Mouse (Mus musculus): ENCODE measurements around the gene B3gntl1. TPM values are rescaled to one million over a fixed set of nuclear protein-coding genes. Genes with fewer than 3 reads are reported as not detected.
A peak's percentile ranks its signal among the peaks of the same experiment; 100 is the strongest.

The B3gntl1 gene
- polyA plus RNA-seq, 1 experiment from 2014 or later = 6.8 TPM

GRCm38 (mm10) chr11:121709278-121709677 is 36.3 kb upstream of the B3gntl1 start:
- Histone ChIP-seq H3K9me3 (ENCODE audit: control insufficient read depth, low read length) (no peaks in the 10 kb centered on the region), H3K9ac (ENCODE audit: low read length) (no peak overlapping the region), H3K4me2 (ENCODE audit: low read depth, severe bottlenecking) (no peak overlapping the region), H3K36me3 (ENCODE audit: control insufficient read depth, insufficient read depth, low read length) (no peaks in the 10 kb centered on the region), H3K27me3 (ENCODE audit: control insufficient read depth, insufficient read depth, low read length) (peaks cover 3% of the 10 kb centered on the region), H3K27ac (replicated peaks; ENCODE audit: low read depth, low read length) (no peak overlapping the region), H3K4me1 (ENCODE audit: control insufficient read depth, insufficient read depth, low read length) (peaks cover 3% of the 10 kb centered on the region; the same call in 1 of the 2 replicates), H3K4me3 (ENCODE audit: low read depth, low read length) (no peak overlapping the region)
- WGBS = 66% methylated on average over 4 of the region's 4 CpGs
- ATAC-seq (ENCODE audit: insufficient number of reproducible peaks, low FRiP score, low TSS enrichment, low read depth) (no peak), DNase-seq (ENCODE audit: low spot score) (no peak)

GRCm38 (mm10) chr11:121706521-121707005 is 33.6 kb upstream of the B3gntl1 start:
- DNase-seq (ENCODE audit: low spot score) (peak; percentile 25), ATAC-seq (ENCODE audit: insufficient number of reproducible peaks, low FRiP score, low TSS enrichment, low read depth) (no peak)
- no peak overlapping the region for H3K4me3 ChIP-seq (ENCODE audit: low read depth, low read length)
- no peaks in the 10 kb centered on the region for H3K9me3 ChIP-seq (ENCODE audit: control insufficient read depth, low read length)
- no peaks in the 10 kb centered on the region for H3K36me3 ChIP-seq (ENCODE audit: control insufficient read depth, insufficient read depth, low read length)
- peaks cover 22% of the 10 kb centered on the region for H3K27me3 ChIP-seq (ENCODE audit: control insufficient read depth, insufficient read depth, low read length)
- no peak overlapping the region for H3K27ac ChIP-seq (replicated peaks; ENCODE audit: low read depth, low read length)
- H3K9ac ChIP-seq (ENCODE audit: low read length) = no peak overlapping the region
- 21% methylated on average over 7 of the region's 7 CpGs for WGBS
- no peak overlapping the region for H3K4me2 ChIP-seq (ENCODE audit: low read depth, severe bottlenecking)
- H3K4me1 ChIP-seq (ENCODE audit: control insufficient read depth, insufficient read depth, low read length) = peaks cover 14% of the 10 kb centered on the region; the same call in 1 of the 2 replicates

- H3K4me3 ChIP-seq (ENCODE audit: low read depth, low read length) = peak overlapping the region; percentile 62
- ATAC-seq (ENCODE audit: insufficient number of reproducible peaks, low FRiP score, low TSS enrichment, low read depth) (no peak), DNase-seq (ENCODE audit: low spot score) (peak; percentile 31)
- 13% methylated on average over 16 of the region's 16 CpGs for WGBS
- no peaks in the 10 kb centered on the region for H3K9me3 ChIP-seq (ENCODE audit: control insufficient read depth, low read length)
- peaks cover 14% of the 10 kb centered on the region; the same call in 1 of the 2 replicates for H3K4me1 ChIP-seq (ENCODE audit: control insufficient read depth, insufficient read depth, low read length)
- H3K9ac ChIP-seq (ENCODE audit: low read length) = peak overlapping the region; percentile 27; the same call in 1 of the 2 replicates
- H3K27ac ChIP-seq (replicated peaks; ENCODE audit: low read depth, low read length) = no peak overlapping the region
- H3K4me2 ChIP-seq (ENCODE audit: low read depth, severe bottlenecking) = peak overlapping the region; percentile 97
- H3K36me3 ChIP-seq (ENCODE audit: control insufficient read depth, insufficient read depth, low read length) = no peaks in the 10 kb centered on the region
- peaks cover 22% of the 10 kb centered on the region for H3K27me3 ChIP-seq (ENCODE audit: control insufficient read depth, insufficient read depth, low read length)
Measured at GRCm38 (mm10) chr11:121703619-121704215, 30.8 kb upstream of the B3gntl1 start.

GRCm38 (mm10) chr11:121702895-121703618 is 30.1 kb upstream of the B3gntl1 start:
- no peaks in the 10 kb centered on the region for H3K9me3 ChIP-seq (ENCODE audit: control insufficient read depth, low read length)
- WGBS = 1% methylated on average over 40 of the region's 40 CpGs
- H3K9ac ChIP-seq (ENCODE audit: low read length) = peak overlapping the region; percentile 65
- peak overlapping the region; percentile 62 for H3K4me3 ChIP-seq (ENCODE audit: low read depth, low read length)
- DNase-seq (ENCODE audit: low spot score) (peak; percentile 56), ATAC-seq (ENCODE audit: insufficient number of reproducible peaks, low FRiP score, low TSS enrichment, low read depth) (no peak)
- no peaks in the 10 kb centered on the region for H3K36me3 ChIP-seq (ENCODE audit: control insufficient read depth, insufficient read depth, low read length)
- peaks cover 14% of the 10 kb centered on the region; the same call in 1 of the 2 replicates for H3K4me1 ChIP-seq (ENCODE audit: control insufficient read depth, insufficient read depth, low read length)
- H3K4me2 ChIP-seq (ENCODE audit: low read depth, severe bottlenecking) = peak overlapping the region; percentile 97
- H3K27me3 ChIP-seq (ENCODE audit: control insufficient read depth, insufficient read depth, low read length) = peaks cover 22% of the 10 kb centered on the region
- no peak overlapping the region for H3K27ac ChIP-seq (replicated peaks; ENCODE audit: low read depth, low read length)

- peaks cover 14% of the 10 kb centered on the region; the same call in 1 of the 2 replicates for H3K4me1 ChIP-seq (ENCODE audit: control insufficient read depth, insufficient read depth, low read length)
- peak overlapping the region; percentile 62 for H3K4me3 ChIP-seq (ENCODE audit: low read depth, low read length)
- peaks cover 22% of the 10 kb centered on the region for H3K27me3 ChIP-seq (ENCODE audit: control insufficient read depth, insufficient read depth, low read length)
- peak overlapping the region; percentile 97 for H3K4me2 ChIP-seq (ENCODE audit: low read depth, severe bottlenecking)
- peak overlapping the region; percentile 65 for H3K9ac ChIP-seq (ENCODE audit: low read length)
- H3K27ac ChIP-seq (replicated peaks; ENCODE audit: low read depth, low read length) = 0 out of 2 replicates have a peak overlapping the region, but pooled peaks have one; percentile 14
- peak; percentile 80 for ATAC-seq (ENCODE audit: insufficient number of reproducible peaks, low FRiP score, low TSS enrichment, low read depth)
- H3K36me3 ChIP-seq (ENCODE audit: control insufficient read depth, insufficient read depth, low read length) = no peaks in the 10 kb centered on the region
- WGBS = under 1% methylated on average over 65 of the region's 69 CpGs
- peak; percentile 85 for DNase-seq (ENCODE audit: low spot score)
- no peaks in the 10 kb centered on the region for H3K9me3 ChIP-seq (ENCODE audit: control insufficient read depth, low read length)
Measured at GRCm38 (mm10) chr11:121702111-121702894, 29.4 kb upstream of the B3gntl1 start.

- H3K4me2 ChIP-seq (ENCODE audit: low read depth, severe bottlenecking) = peak within 1 kb of the TSS; percentile 97
- no peaks in the 10 kb centered on the region for H3K36me3 ChIP-seq (ENCODE audit: control insufficient read depth, insufficient read depth, low read length)
- 0 out of 2 replicates have a peak within 1 kb of the TSS, but pooled peaks have one; percentile 14 for H3K27ac ChIP-seq (replicated peaks; ENCODE audit: low read depth, low read length)
- H3K9me3 ChIP-seq (ENCODE audit: control insufficient read depth, low read length) = no peaks in the 10 kb centered on the region
- peak within 1 kb of the TSS; percentile 62 for H3K4me3 ChIP-seq (ENCODE audit: low read depth, low read length)
- H3K4me1 ChIP-seq (ENCODE audit: control insufficient read depth, insufficient read depth, low read length) = peaks cover 12% of the 10 kb centered on the region; the same call in 1 of the 2 replicates
- peaks cover 22% of the 10 kb centered on the region for H3K27me3 ChIP-seq (ENCODE audit: control insufficient read depth, insufficient read depth, low read length)
- 86% methylated on average over 5 of the region's 5 CpGs for WGBS
- H3K9ac ChIP-seq (ENCODE audit: low read length) = peak within 1 kb of the TSS; percentile 65
- DNase-seq (ENCODE audit: low spot score) (no peak), ATAC-seq (ENCODE audit: insufficient number of reproducible peaks, low FRiP score, low TSS enrichment, low read depth) (no peak)
Measured at GRCm38 (mm10) chr11:121701244-121701643, 28.3 kb upstream of the B3gntl1 start, which contains the start of gene Metrnl. Metrnl (plus strand) TSS chr11:121701544.

- H3K27me3 ChIP-seq (ENCODE audit: control insufficient read depth, insufficient read depth, low read length) = peaks cover 10% of the 10 kb centered on the region
- H3K36me3 ChIP-seq (ENCODE audit: control insufficient read depth, insufficient read depth, low read length) = no peaks in the 10 kb centered on the region
- no peak for ATAC-seq (ENCODE audit: insufficient number of reproducible peaks, low FRiP score, low TSS enrichment, low read depth)
- H3K9me3 ChIP-seq (ENCODE audit: control insufficient read depth, low read length) = no peaks in the 10 kb centered on the region
- WGBS = 84% methylated on average over 5 of the region's 5 CpGs
- DNase-seq (ENCODE audit: low spot score) = no peak
- peaks cover 3% of the 10 kb centered on the region; the same call in 1 of the 2 replicates for H3K4me1 ChIP-seq (ENCODE audit: control insufficient read depth, insufficient read depth, low read length)
- H3K9ac ChIP-seq (ENCODE audit: low read length) = no peak overlapping the region
- H3K4me2 ChIP-seq (ENCODE audit: low read depth, severe bottlenecking) = no peak overlapping the region
- H3K4me3 ChIP-seq (ENCODE audit: low read depth, low read length) = no peak overlapping the region
- H3K27ac ChIP-seq (replicated peaks; ENCODE audit: low read depth, low read length) = no peak overlapping the region
Measured at GRCm38 (mm10) chr11:121698381-121698955, 25.5 kb upstream of the B3gntl1 start.
